Mouse (Mus musculus) midbrain, embryonic 10.5 days (tissue): ENCODE data around the gene Fgd2. TPM values are rescaled to one million over a fixed set of nuclear protein-coding genes. Genes with fewer than 3 reads are reported as not detected.
"Not testable (repeated sequence)": the region's sequence is repeated elsewhere in the genome, so short reads cannot be mapped to it uniquely, and the experiment has no call there.

Experiments used
- DNase-seq: peaks from one replicate; pipeline ENCODE4 v3.0.0-alpha.2; 2017; ENCODE audit warnings: low spot score
- H3K27ac ChIP-seq: fragments of 300-500 bp; sonication (generic); replicated peaks from 2 replicates; pipeline ENCODE4 v1.5.1; 2016; ENCODE audit warnings: mild to moderate bottlenecking
- H3K27me3 ChIP-seq: fragments of 300-500 bp; sonication (generic); 2 replicates; pipeline ENCODE4 v1.6.1; 2016; ENCODE audit warnings: low read depth, mild to moderate bottlenecking; ENCODE audit not compliant: poor library complexity, severe bottlenecking
- H3K36me3 ChIP-seq: fragments of 300-500 bp; sonication (generic); 2 replicates; pipeline ENCODE4 v1.6.1; 2016; ENCODE audit warnings: mild to moderate bottlenecking, moderate library complexity
- H3K4me1 ChIP-seq: fragments of 300-500 bp; sonication (generic); 2 replicates; pipeline ENCODE4 v1.6.1; 2016
- H3K4me3 ChIP-seq: fragments of 300-500 bp; sonication (generic); 2 replicates; pipeline ENCODE4 v1.5.1; 2016; ENCODE audit warnings: mild to moderate bottlenecking, moderate library complexity
- H3K9me3 ChIP-seq: fragments of 300-500 bp; sonication (generic); replicated peaks from 2 replicates; pipeline ENCODE4 v1.6.1; 2016; ENCODE audit warnings: mild to moderate bottlenecking
- WGBS: fragments of 180-500 bp; shearing (Covaris S2); methylation state at CpG from one replicate; pipeline ENCODE4 v1.1.7; 2016; 5-methylcytosine and 5-hydroxymethylcytosine counted together
- polyA plus RNA-seq: library from polyadenylated mRNA; unstranded; fragments of >200 nt; fragmentation: Nextera tagmentation; extraction: Ambion mirVana; gene quantifications from 2 replicates; pipeline ENCODE4 v1.2.1, GENCODE M21; 2016

Fgd2 gene
- polyA plus RNA-seq, 1 experiment from 2014 or later, result 3.8 TPM

- 29% methylated on average over 7 of the region's 7 CpGs for whole genome bisulfite sequencing
- no peaks in the 10 kb centered on the region for H3K27me3 ChIP-seq
- no peak overlapping the region for H3K4me3 ChIP-seq
- H3K4me1 ChIP-seq, result peaks cover 8% of the 10 kb centered on the region; the same call in 1 of the 2 replicates
- H3K27ac ChIP-seq, result no peak overlapping the region
- H3K36me3 ChIP-seq, result no peaks in the 10 kb centered on the region
- H3K9me3 ChIP-seq, result no peaks in the 10 kb centered on the region
- peak; percentile 71 for DNase-seq
Observed at GRCm38 (mm10) chr17:29381472-29381871, 20.8 kb downstream of the Fgd2 start.

- DNase-seq, result no peak
- Histone ChIP-seq H3K4me1 (peaks cover 8% of the 10 kb centered on the region; the same call in 1 of the 2 replicates), H3K36me3 (no peaks in the 10 kb centered on the region), H3K4me3 (no peak overlapping the region), H3K9me3 (no peaks in the 10 kb centered on the region), H3K27me3 (no peaks in the 10 kb centered on the region), H3K27ac (no peak overlapping the region)
- 73% methylated on average over 11 of the region's 11 CpGs for WGBS
Observed at GRCm38 (mm10) chr17:29382417-29382816, 21.7 kb downstream of the Fgd2 start.

GRCm38 (mm10) chr17:29383923-29384322, 23.2 kb downstream of the Fgd2 start:
- Histone ChIP-seq H3K27me3 (no peaks in the 10 kb centered on the region), H3K4me3 (no peak overlapping the region), H3K9me3 (no peaks in the 10 kb centered on the region), H3K4me1 (peaks cover 8% of the 10 kb centered on the region; the same call in 1 of the 2 replicates), H3K36me3 (no peaks in the 10 kb centered on the region), H3K27ac (no peak overlapping the region)
- DNase-seq, result no peak
- WGBS, result 90% methylated on average over 9 of the region's 9 CpGs

- no peaks in the 10 kb centered on the region for H3K9me3 ChIP-seq
- no peak for DNase-seq
- no peaks in the 10 kb centered on the region for H3K36me3 ChIP-seq
- H3K27ac ChIP-seq, result no peak overlapping the region
- no peaks in the 10 kb centered on the region for H3K27me3 ChIP-seq
- WGBS, result 70% methylated on average over 5 of the region's 5 CpGs
- H3K4me3 ChIP-seq, result no peak overlapping the region
- H3K4me1 ChIP-seq, result peaks cover 8% of the 10 kb centered on the region; the same call in 1 of the 2 replicates
Observed at GRCm38 (mm10) chr17:29384850-29385438, 24.2 kb downstream of the Fgd2 start.

- Histone ChIP-seq H3K36me3 (no peaks in the 10 kb centered on the region), H3K27me3 (no peaks in the 10 kb centered on the region), H3K9me3 (no peaks in the 10 kb centered on the region), H3K4me3 (no peak overlapping the region), H3K4me1 (peaks cover 8% of the 10 kb centered on the region; the same call in 1 of the 2 replicates), H3K27ac (no peak overlapping the region)
- no peak for DNase-seq
- 38% methylated on average over 6 of the region's 6 CpGs for WGBS
Observed at GRCm38 (mm10) chr17:29385746-29386145, 25.0 kb downstream of the Fgd2 start.

- H3K9me3 ChIP-seq, result no peaks in the 10 kb centered on the region
- no peak for DNase-seq
- H3K36me3 ChIP-seq, result no peaks in the 10 kb centered on the region
- H3K4me3 ChIP-seq, result no peak overlapping the region
- H3K4me1 ChIP-seq, result peaks cover 16% of the 10 kb centered on the region
- no peaks in the 10 kb centered on the region for H3K27me3 ChIP-seq
- no peak overlapping the region for H3K27ac ChIP-seq
- 87% methylated on average over 11 of the region's 11 CpGs for WGBS
Observed at GRCm38 (mm10) chr17:29388978-29389377, 28.3 kb downstream of the Fgd2 start.

- no peak for DNase-seq
- WGBS, result 89% methylated on average over 8 of the region's 8 CpGs
- H3K4me1 ChIP-seq, result peaks cover 8% of the 10 kb centered on the region
- no peaks in the 10 kb centered on the region for H3K9me3 ChIP-seq
- H3K27me3 ChIP-seq, result peaks cover 12% of the 10 kb centered on the region
- H3K36me3 ChIP-seq, result no peaks in the 10 kb centered on the region
- no peak overlapping the region for H3K27ac ChIP-seq
- H3K4me3 ChIP-seq, result no peak overlapping the region
Observed at GRCm38 (mm10) chr17:29391280-29391679, 30.6 kb downstream of the Fgd2 start.

GRCm38 (mm10) chr17:29393335-29394089, 32.8 kb downstream of the Fgd2 start:
- no peak for DNase-seq
- H3K36me3 ChIP-seq, result no peaks in the 10 kb centered on the region
- no peak overlapping the region for H3K4me3 ChIP-seq
- no peak overlapping the region for H3K27ac ChIP-seq
- no peaks in the 10 kb centered on the region for H3K9me3 ChIP-seq
- WGBS, result 72% methylated on average over 14 of the region's 14 CpGs
- H3K4me1 ChIP-seq, result peaks cover 27% of the 10 kb centered on the region
- peaks cover 12% of the 10 kb centered on the region for H3K27me3 ChIP-seq

- Histone ChIP-seq H3K4me1 (peaks cover 34% of the 10 kb centered on the region), H3K4me3 (no peak overlapping the region), H3K27ac (no peak overlapping the region), H3K9me3 (no peaks in the 10 kb centered on the region), H3K27me3 (peaks cover 18% of the 10 kb centered on the region), H3K36me3 (no peaks in the 10 kb centered on the region)
- 71% methylated on average over 9 of the region's 9 CpGs for WGBS
- DNase-seq, result no peak
Observed at GRCm38 (mm10) chr17:29394106-29394760, 33.5 kb downstream of the Fgd2 start.

GRCm38 (mm10) chr17:29394761-29395160, 34.0 kb downstream of the Fgd2 start:
- DNase-seq, H3K9me3 ChIP-seq, H3K27ac ChIP-seq, H3K4me3 ChIP-seq, H3K36me3 ChIP-seq: not testable (repeated sequence)
- 77% methylated on average over 2 of the region's 2 CpGs for WGBS
- Histone ChIP-seq H3K4me1 (peaks cover 40% of the 10 kb centered on the region), H3K27me3 (peaks cover 23% of the 10 kb centered on the region)

- Histone ChIP-seq H3K4me3 (no peak overlapping the region), H3K36me3 (no peaks in the 10 kb centered on the region), H3K4me1 (peaks cover 40% of the 10 kb centered on the region), H3K27ac (no peak overlapping the region), H3K27me3 (peaks cover 29% of the 10 kb centered on the region), H3K9me3 (no peaks in the 10 kb centered on the region)
- 75% methylated on average over 7 of the region's 7 CpGs for WGBS
- no peak for DNase-seq
Observed at GRCm38 (mm10) chr17:29395381-29395780, 34.7 kb downstream of the Fgd2 start.

GRCm38 (mm10) chr17:29396056-29396799, 35.5 kb downstream of the Fgd2 start:
- WGBS, result 57% methylated on average over 6 of the region's 6 CpGs
- no peaks in the 10 kb centered on the region for H3K9me3 ChIP-seq
- H3K27ac ChIP-seq, result no peak overlapping the region; the same call in 1 of the 2 replicates
- H3K27me3 ChIP-seq, result peaks cover 37% of the 10 kb centered on the region
- no peaks in the 10 kb centered on the region for H3K36me3 ChIP-seq
- peak overlapping the region; percentile 24; the same call in 1 of the 2 replicates for H3K4me3 ChIP-seq
- H3K4me1 ChIP-seq, result peaks cover 40% of the 10 kb centered on the region
- DNase-seq, result no peak
